Mouse (Mus musculus): Measurements from ENCODE around the gene Cptp.

Cptp gene

DNA sequence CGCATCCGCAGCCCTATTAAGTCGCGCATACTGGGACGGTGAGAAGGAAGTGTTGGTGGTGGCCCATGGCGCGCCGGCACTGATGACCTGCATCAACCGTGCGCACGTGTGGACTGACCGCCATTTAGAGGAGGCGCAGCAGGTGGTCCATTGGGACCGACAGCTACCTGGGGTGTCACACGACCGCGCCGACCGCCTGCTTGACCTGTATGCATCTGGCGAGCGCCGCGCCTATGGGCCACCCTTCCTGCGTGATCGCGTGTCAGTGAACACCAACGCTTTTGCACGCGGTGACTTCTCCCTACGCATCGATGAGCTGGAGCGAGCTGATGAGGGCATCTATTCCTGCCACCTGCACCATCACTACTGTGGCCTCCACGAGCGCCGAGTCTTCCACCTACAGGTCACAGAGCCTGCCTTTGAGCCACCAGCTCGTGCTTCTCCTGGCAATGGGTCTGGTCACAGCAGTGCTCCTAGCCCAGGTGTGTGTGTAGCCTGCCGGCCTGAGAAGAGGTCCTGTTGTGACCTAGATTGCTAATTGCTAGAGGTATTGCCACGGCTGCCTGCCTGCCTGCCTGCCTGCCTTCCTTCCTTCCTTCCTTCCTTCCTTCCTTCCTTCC is 27.5 kb downstream of the Cptp start:
- no peak for DNase-seq (ENCODE audit: low read depth, low spot score)

DNA sequence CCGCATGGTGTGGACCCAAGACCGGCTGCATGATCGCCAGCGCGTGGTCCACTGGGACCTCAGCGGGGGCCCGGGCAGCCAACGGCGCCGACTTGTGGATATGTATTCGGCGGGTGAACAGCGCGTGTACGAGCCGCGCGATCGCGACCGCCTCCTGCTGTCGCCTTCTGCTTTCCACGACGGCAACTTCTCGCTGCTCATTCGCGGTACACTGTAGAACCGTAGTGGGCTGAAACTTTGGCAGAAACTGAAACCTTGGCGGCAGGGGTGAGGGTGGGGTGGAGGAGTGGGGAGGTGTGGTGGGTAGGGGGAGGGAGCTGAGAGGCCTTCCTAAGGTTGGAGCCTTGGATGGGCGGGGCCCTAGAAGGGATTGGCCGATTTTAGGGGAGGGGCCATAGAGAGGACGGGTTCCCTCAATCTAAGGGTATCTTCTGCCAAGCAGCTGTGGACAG is 28.2 kb downstream of the Cptp start:
- peak; percentile 17 for DNase-seq (ENCODE audit: low read depth, low spot score)

DNA sequence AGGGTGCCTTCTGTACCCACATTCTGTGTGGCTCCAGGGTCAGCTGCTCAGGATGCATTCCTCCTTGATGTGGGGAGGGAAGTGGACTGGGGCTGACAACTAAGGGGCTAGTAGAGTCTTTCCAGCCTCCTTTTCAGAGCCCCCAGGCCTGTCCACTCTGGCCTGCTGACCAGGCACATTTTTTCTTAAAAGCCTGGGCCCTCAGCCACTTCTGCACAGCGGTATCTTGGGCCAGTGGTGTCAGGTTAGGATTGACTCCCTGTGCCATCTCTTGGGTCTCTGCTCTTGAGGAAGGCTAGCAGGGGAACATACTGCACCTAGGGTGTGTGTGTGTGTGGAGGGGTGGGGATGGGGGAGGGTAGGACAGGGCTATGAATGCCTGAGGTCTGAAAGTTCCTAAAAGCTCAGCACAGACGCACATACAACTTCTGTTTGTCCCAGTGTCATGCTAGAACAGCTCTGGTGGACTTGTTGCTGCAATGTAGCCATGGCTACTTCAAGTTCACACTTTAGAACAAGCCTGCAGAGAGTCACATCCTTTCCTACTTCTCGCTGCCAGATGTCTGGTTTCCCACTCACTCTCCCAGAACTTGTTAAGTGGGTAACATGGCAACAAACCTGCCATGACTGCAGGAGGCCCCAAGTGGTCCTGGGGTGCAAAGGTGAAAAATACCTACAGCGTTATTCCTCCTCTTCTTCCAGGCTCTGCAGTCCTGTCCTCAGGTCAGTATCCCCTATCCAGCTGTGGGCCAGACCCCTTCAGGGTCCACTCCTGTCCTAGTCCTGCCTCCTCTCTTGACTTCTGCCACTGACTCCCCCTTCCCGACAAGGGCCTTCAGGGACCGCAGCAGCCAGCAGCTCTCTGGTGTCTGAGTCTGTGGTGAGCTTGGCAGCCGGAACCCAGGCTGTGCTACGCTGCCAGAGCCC is 28.9 kb downstream of the Cptp start:
- no peak for DNase-seq (ENCODE audit: low read depth, low spot score)

DNA sequence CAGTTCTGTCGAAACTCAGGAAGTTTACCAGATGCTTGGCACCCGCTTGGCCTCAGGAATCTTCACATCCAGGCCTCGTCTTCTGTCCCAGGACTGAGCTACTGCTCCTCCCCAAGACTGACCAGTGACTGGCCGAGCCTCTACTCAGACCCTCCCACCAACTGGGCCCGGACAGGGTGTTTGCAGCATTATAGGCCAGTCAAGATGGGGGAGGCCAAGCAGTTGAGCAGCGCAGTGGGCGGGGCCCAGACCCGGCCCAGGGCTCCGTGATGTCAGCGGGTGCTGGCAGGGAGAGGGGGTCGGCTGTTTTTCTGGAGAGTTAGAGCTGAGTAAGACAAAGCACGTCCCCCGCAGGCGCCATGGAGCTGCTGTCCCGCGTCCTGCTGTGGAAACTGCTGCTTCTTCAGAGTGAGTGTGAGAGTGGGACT is 29.7 kb downstream of the Cptp start, which contains the start of gene Mxra8:
Gene Mxra8, plus strand, starts transcription at position 198 of the 428 bp plus-strand sequence.
- DNase-seq (ENCODE audit: low read depth, low spot score), result no peak

DNA sequence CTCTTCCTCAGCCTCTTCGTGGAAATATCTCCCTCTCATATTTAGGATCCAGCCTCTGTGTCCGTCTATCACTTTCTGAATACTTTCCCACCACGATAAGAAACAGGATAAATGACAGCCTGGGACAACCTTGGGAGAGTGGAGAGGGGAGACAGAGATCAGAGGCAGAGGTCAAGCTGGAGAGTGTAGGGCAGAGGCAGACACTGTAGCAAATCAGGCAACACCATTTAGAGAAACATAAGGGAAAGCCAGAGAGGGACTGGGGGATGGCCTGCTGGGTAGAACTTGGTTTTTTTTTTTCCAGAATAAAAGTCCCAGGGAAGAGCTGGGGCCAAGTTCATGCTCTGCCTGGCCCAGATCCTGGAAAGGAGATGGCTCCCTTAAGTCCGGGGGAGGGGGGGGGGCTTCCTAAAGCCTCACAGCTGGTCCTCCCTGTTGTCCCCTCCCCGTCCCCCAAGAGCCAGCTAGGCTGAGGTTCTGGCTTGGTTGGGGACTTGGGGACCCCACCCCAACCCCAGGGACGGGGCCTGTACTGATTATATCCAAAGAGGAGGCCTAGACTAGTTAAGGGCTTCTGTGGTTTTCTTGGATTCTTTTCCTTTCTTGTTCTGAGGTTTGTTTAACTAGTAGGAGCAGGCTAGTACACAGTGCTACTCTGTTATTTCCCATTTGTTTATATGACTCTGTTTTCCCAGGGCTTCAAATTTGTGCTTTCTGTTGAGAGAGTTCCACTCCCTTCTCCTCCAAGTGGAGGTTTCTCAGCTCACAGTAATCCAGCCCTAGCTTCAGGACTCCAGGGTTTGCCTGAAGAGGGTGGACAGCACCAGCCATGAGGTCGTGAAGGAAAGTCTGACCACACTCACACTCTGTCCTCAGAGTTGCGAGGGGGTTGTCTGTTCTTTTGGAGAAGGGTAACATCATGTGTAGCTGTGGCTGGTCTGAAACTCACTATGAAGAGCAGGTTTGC is 30.8 kb downstream of the Cptp start:
- DNase-seq (ENCODE audit: low read depth, low spot score), result no peak

DNA sequence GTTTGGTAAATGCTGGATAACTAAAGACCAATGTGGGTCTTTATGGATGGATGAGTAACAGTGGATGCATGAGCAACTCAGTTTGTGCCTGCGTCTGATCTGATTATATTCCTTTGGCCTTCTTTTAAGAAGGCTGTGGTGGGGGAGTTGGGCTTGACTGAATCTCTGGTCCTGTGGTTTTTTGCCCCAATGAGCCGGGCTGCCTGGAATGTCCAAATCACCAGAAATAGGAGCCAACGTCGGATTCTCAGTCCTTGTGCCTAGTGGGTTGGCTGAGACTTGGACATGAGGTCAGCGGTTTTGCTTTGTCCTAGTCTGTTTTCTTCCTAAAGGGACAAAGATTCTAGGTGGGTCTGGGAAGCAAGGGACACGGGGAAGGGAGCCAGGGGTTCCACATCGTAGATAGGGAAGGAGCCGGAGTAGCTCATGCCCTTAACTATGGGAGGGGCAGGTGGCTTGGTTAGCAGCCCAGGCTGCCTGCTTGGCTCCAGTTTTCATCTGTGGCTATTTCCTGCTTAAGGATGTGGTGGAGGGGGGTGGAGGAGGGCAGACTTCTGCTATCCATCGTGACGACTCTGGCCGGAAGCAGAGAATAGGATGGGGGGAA is 31.7 kb downstream of the Cptp start:
- DNase-seq (ENCODE audit: low read depth, low spot score), result no peak

DNA sequence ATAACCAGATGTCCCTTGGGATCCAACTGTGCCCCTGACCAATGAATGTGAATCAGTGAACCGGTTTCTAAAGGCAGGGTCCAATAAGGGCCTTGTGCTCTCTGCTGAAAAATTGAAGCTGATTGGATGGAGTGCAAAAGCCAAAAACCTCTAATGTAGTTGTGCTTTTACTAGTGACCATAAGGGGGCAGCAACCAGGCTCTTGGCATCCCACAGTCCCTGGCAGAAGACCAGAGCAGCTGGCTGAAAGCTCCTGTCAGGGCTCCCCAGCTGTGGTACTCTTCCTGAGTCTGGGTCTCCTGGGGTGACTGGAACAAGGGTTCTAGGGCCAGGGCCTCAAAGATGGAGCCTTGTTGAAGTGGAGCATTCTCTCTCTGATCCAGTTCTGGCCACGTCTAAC is 35.4 kb downstream of the Cptp start:
- peak; percentile 61 for DNase-seq (ENCODE audit: low read depth, low spot score)

DNA sequence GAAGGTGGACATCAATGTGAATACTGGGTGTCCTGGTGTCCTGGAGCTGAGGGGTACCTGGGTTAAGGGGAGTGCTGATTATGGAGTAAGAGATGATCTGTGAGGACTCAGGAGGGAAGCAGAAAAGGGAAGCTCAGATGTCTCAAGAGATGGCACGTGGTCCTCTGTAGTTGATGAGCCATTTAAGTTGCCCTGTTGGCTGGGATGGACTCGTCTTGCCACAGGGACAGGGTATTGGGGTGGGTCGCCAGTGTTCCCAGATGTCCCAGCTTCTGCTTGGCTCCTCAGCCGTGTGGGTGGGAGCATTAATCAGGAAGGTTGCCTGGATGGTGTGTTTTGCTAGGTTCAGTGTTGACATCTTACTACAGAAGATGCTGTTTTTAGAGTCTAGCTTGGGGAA is 36.0 kb downstream of the Cptp start:
- no peak for DNase-seq (ENCODE audit: low read depth, low spot score)

DNA sequence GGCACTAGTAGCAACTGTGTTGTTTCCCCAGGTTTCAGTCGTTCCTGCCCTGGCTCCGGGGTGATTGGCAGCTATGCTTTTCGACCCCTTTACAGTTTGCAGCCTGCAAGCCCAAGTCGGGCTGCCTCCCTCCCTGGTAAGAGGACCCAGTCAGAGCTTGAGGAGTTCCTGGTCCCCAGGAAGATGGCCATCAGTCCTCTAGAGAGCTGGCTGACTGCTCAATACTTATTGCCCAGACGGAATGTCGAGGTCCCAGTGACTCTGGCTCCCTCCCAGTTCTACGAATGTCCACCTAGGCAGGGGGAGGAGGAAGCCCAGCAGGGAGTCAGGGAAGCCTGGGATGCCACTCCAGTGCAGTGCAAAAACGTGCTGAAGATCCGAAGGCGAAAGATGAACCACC is 36.9 kb downstream of the Cptp start:
- no peak for DNase-seq (ENCODE audit: low read depth, low spot score)

DNA sequence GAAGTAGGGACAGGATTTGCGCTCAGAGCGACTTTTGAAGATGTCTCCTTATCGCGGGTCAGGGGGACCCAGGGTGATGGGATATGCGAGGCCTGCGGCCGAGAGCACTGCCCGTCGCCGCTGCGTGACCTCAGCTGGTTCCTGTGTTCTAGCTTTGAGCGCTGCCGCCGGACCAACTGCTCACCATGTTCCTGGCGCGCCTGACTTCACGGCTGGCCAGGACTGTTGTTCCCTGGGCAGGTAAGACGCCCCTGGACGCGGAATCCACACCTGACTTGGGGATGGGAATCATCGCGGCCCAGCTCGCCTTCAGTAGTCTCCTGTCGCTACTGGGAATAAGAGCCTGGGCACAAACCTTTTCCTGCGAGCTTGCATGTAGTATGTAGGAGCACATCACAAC is 37.4 kb downstream of the Cptp start:
- no peak for DNase-seq (ENCODE audit: low read depth, low spot score)

DNA sequence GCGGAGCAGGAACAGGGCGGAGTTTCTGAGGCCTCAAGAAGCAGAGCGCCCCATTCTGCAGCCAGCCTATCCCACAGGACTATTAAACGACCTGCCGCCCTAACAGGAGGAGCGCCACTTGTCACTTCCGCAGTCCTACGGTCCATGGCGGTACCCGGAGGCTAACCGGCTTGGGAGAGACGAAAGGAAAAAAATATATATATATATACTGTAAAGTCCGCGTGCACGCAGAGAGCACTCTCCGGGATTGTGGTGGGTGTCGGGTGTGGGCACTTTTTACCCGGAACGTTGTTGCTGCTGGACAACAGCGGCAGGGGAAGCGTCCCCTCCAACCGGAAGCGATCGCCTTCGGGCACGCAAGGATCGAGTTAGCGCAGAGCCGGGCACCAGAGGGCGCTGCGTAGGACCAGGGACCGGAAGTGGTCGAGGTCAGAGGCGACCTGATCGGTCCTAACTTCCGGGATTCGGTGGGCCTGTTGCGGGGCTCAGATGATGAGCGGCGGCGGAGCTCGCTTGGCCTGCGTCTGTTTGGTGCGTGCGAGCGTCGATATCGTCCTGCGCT is 38.0 kb downstream of the Cptp start, which contains the start of gene Aurkaip1:
Gene Aurkaip1, plus strand, starts transcription at position 68 of the 562 bp plus-strand sequence.
- DNase-seq (ENCODE audit: low read depth, low spot score), result peak; percentile 93

DNA sequence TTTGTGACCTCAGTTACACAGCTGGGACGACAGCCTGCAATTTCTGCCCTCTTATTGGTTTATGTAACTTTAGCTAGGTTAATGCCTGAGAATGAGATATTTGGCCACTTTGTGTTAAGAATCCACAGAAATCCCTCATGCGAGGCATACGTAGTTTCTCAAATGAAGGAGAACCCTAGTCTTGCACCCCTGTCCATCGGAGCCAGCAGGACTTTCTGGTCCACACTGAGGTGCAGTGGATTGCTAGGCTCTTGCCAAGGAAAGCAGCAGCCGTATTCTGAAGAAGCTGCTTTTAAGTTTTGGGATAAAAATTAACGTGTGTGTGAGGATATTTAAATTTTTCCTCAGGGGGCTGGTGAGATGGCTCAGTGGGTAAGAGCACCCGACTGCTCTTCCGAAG is 38.6 kb downstream of the Cptp start:
- DNase-seq (ENCODE audit: low read depth, low spot score), result no peak

DNA sequence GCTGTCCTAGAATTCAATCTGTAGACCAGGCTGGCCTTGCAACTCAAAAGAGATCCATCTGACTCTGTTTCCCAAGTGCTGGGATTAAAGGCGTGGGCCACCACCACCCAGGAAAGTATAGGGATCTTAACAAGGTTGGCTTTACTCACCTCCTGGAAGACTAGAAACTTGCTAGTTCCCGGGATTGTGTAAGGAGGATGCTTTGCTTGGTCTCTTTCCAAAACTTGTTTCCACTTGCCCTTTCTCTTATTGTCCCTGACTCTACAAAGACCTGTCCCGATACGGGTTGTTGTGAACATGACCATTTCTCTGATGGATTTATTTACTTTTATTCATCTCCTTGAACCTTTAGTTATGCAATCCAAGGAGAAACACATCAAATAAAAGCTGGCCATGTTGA is 39.4 kb downstream of the Cptp start:
- no peak for DNase-seq (ENCODE audit: low read depth, low spot score)

DNA sequence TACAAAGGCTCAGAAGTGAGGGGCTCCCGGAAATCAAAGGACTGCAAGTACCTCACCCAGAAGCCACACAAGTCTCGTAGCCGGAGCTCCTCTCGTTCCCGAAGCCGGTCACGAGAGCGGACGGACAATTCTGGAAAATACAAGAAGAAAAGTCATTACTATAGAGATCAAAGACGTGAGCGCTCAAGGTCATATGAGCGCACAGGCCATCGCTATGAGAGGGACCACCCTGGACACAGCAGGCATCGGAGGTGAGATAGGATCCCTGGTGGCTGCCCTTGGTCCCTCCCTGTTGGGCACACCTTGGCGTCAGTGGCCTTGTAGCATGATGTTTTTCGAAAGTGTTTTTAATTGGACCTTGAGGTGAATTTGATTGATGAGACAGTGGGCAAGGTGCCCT is 45.8 kb downstream of the Cptp start:
- DNase-seq (ENCODE audit: low read depth, low spot score), result no peak

DNA sequence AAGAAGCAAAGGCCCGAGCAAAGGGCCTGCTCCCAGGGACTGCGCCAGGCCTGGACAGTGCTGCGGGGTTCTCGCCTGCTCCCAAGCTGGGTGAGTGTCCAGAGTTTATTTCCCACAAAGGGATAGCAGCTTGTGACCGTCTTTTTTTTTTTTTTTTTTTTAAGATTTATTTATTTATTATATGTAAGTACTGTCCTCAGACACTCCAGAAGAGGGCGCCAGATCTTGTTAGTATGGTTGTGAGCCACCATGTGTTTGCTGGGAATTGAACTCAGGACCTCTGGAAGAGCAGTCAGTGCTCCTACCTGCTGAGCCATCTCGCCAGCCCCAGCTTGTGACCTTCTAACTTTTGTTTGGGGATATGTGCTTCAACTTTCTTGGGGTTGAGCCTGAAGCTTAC is 48.2 kb downstream of the Cptp start:
- DNase-seq (ENCODE audit: low read depth, low spot score), result no peak

DNA sequence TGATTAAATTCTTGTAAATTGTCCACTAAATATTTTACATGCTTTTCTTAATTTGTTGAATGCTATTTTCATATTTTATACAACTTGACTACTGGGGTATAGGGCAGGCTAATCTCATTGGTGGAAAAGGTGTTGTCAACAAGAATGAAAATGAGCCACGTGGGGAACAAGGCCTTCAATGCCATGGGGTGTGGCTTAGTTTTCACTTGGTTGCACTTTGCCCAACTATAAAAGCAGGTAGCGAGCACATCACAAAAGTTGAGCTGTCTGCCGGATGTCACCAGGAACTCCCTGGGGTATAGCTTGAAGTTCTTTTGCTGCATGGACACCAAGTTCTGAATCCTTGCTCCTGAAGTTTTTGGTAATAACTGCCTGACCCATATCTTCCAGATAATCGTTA is 51.7 kb downstream of the Cptp start:
- DNase-seq (ENCODE audit: low read depth, low spot score), result no peak
